Mouse (Mus musculus) heart, embryonic 14.5 days (tissue): Measurements from ENCODE around the gene Olfr64. TPM values are rescaled to one million over a fixed set of nuclear protein-coding genes. Genes with fewer than 3 reads are reported as not detected.

Experiments used
- ATAC-seq: fragments of 200-750 bp; cut with Nextera tagmentation; 2 replicates; pipeline ENCODE4 v1.8.0; 2017; ENCODE audit warnings: low read depth, moderate TSS enrichment; ENCODE audit not compliant: insufficient number of reproducible peaks, insufficient read depth, low FRiP score
- H3K27ac ChIP-seq, 2 experiments: fragments of 200-500 bp in 1 of 2; fragments of 300-500 bp in 1 of 2; sonication (generic) in 1 of 2; replicated peaks in 1 of 2; 2 replicates each; pipeline ENCODE4 v1.5.1; 2012 to 2014; ENCODE audit warnings: low read depth in 2 of 2, low read length in 2 of 2, control low read depth in 1 of 2, mild to moderate bottlenecking in 1 of 2, mixed read lengths in 1 of 2; ENCODE audit not compliant: control insufficient read depth in 1 of 2, insufficient read depth in 1 of 2
- H3K27me3 ChIP-seq: fragments of 300-500 bp; sonication (generic); 2 replicates; pipeline ENCODE4 v1.6.1; 2014; ENCODE audit warnings: mild to moderate bottlenecking, low read length, control low read depth; ENCODE audit not compliant: control insufficient read depth, insufficient read depth
- H3K36me3 ChIP-seq: fragments of 300-500 bp; sonication (generic); 2 replicates; pipeline ENCODE4 v1.6.1; 2014; ENCODE audit warnings: mild to moderate bottlenecking, control low read depth, low read length, mixed read lengths; ENCODE audit not compliant: control insufficient read depth, insufficient read depth
- H3K4me1 ChIP-seq, 2 experiments: fragments of 200-500 bp in 1 of 2; fragments of 300-500 bp in 1 of 2; sonication (generic) in 1 of 2; 2 replicates each; pipeline ENCODE4 v1.6.1; 2012 to 2014; ENCODE audit warnings: low read length in 2 of 2, control low read depth in 1 of 2, mixed read lengths in 1 of 2; ENCODE audit not compliant: control insufficient read depth in 2 of 2, insufficient read depth in 2 of 2
- H3K4me2 ChIP-seq: fragments of 300-500 bp; sonication (generic); 2 replicates; pipeline ENCODE4 v1.6.1; 2014; ENCODE audit warnings: mild to moderate bottlenecking, low read length
- H3K4me3 ChIP-seq, 2 experiments: fragments of 200-500 bp in 1 of 2; fragments of 300-500 bp in 1 of 2; sonication (generic) in 1 of 2; 2 replicates each; pipeline ENCODE4 v1.5.1; 2012 to 2014; ENCODE audit warnings: low read length in 2 of 2, mild to moderate bottlenecking in 2 of 2, control low read depth in 1 of 2, low read depth in 1 of 2, moderate library complexity in 1 of 2; ENCODE audit not compliant: control insufficient read depth in 1 of 2, insufficient read depth in 1 of 2
- H3K9ac ChIP-seq: fragments of 300-500 bp; sonication (generic); 2 replicates; pipeline ENCODE4 v1.6.1; 2014; ENCODE audit warnings: mild to moderate bottlenecking, low read length
- H3K9me3 ChIP-seq: fragments of 300-500 bp; sonication (generic); 2 replicates; pipeline ENCODE4 v1.6.1; 2016; ENCODE audit warnings: low read length, control low read depth; ENCODE audit not compliant: control insufficient read depth
- WGBS: fragments of 180-500 bp; shearing (Covaris S2); extraction: QIAGEN DNeasy Blood & Tissue Kit; methylation state at CpG from one replicate; pipeline ENCODE4 v1.1.7; 2014; 5-methylcytosine and 5-hydroxymethylcytosine counted together
- polyA plus RNA-seq: library from polyadenylated mRNA; unstranded; fragments of >200 nt; fragmentation: Nextera tagmentation; extraction: Ambion mirVana; gene quantifications from 2 replicates; pipeline ENCODE4 v1.2.1, GENCODE M21; 2014

Olfr64 gene
- not detected in 2 replicates for polyA plus RNA-seq

GRCm38 (mm10) chr7:103894385-103894784, at the start of gene Olfr64:
Gene Olfr64 (minus strand): TSS chr7:103894485.
- H3K27me3 ChIP-seq = no peaks in the 10 kb centered on the region
- no peaks in the 10 kb centered on the region for H3K9me3 ChIP-seq
- no peak within 1 kb of the TSS for H3K4me3 ChIP-seq
- no peak for ATAC-seq
- H3K4me1 ChIP-seq = no peaks in the 10 kb centered on the region
- WGBS = 54% methylated on average over 1 of the region's 1 CpGs
- H3K27ac ChIP-seq = no peak within 1 kb of the TSS
- H3K4me2 ChIP-seq = no peak within 1 kb of the TSS
- no peaks in the 10 kb centered on the region for H3K36me3 ChIP-seq
- H3K9ac ChIP-seq = no peak within 1 kb of the TSS

- Histone ChIP-seq H3K36me3 (no peaks in the 10 kb centered on the region), H3K4me1 (no peaks in the 10 kb centered on the region), H3K27ac (no peak overlapping the region), H3K4me3 (no peak overlapping the region), H3K4me2 (no peak overlapping the region), H3K9ac (no peak overlapping the region), H3K9me3 (no peaks in the 10 kb centered on the region), H3K27me3 (no peaks in the 10 kb centered on the region)
- no peak for ATAC-seq
- 20% methylated on average over 2 of the region's 2 CpGs for WGBS
Measured at GRCm38 (mm10) chr7:103942730-103943129, 48.4 kb upstream of the Olfr64 start.

DNA sequence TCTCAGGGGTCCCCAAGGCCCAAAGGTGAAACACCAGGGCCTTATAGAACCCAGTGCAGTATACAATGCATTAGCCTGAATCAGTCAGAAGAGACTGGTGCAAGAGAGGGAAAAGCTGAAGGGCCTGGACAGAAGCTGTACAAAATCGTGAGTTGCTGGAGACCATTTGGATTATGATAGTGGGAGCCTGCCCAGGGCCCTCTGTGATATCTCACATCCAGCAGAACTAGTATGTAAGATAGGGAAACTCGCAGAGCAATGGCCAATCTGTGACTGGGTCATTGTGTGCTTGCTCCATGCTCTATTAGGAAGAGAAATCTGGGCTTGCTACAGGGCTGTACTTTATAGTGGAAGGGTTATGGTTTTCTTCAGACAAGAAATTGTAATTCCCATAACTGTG, 40.0 kb upstream of the Olfr64 start, which contains the start of gene Olfr632:
TSS of gene Olfr632 (plus strand) at position 84 of the 400 bp plus-strand sequence.
- Histone ChIP-seq H3K4me3 (no peak within 1 kb of the TSS), H3K27ac (no peak within 1 kb of the TSS), H3K36me3 (no peaks in the 10 kb centered on the region), H3K27me3 (no peaks in the 10 kb centered on the region), H3K9me3 (no peaks in the 10 kb centered on the region), H3K9ac (no peak within 1 kb of the TSS), H3K4me1 (no peaks in the 10 kb centered on the region), H3K4me2 (no peak within 1 kb of the TSS)
- WGBS = 49% methylated on average over 2 of the region's 2 CpGs
- ATAC-seq = no peak

GRCm38 (mm10) chr7:103928525-103928924, 34.2 kb upstream of the Olfr64 start, which contains the start of gene Olfr631:
Gene Olfr631 (plus strand): TSS chr7:103928825.
- Histone ChIP-seq H3K36me3 (no peaks in the 10 kb centered on the region), H3K4me1 (no peaks in the 10 kb centered on the region), H3K4me2 (no peak within 1 kb of the TSS), H3K27ac (no peak within 1 kb of the TSS), H3K27me3 (no peaks in the 10 kb centered on the region), H3K9me3 (no peaks in the 10 kb centered on the region), H3K9ac (no peak within 1 kb of the TSS), H3K4me3 (no peak within 1 kb of the TSS)
- no peak for ATAC-seq

DNA sequence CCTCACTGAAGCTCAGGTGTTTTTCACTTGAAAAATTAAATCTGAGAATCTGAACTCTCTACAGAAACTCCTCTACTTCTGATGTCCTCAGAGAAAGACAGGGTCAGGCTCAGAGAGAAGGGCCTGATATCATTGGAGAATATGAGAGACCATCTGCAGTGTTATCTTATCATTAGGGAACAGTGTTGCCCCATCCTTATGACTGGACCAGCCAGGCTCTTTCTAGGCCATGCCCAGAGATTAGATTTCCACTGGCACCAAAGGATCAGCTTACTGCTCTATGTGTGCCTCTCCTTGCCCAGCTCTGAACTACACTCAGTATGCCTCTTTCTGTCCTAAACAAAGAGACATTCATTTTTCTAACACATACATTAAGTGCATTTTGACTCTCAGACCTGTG, 21.1 kb upstream of the Olfr64 start:
- no peak for ATAC-seq

GRCm38 (mm10) chr7:103912969-103913511, 18.8 kb upstream of the Olfr64 start:
- Histone ChIP-seq H3K4me3 (no peak overlapping the region), H3K9ac (no peak overlapping the region), H3K27me3 (no peaks in the 10 kb centered on the region), H3K4me1 (no peaks in the 10 kb centered on the region), H3K4me2 (no peak overlapping the region), H3K27ac (no peak overlapping the region), H3K9me3 (no peaks in the 10 kb centered on the region), H3K36me3 (no peaks in the 10 kb centered on the region)
- WGBS = 52% methylated on average over 8 of the region's 8 CpGs
- ATAC-seq = no peak

More for the DNA sequence above, 21.1 kb upstream of the Olfr64 start:
- Histone ChIP-seq H3K9ac (no peak overlapping the region), H3K27ac (no peak overlapping the region), H3K27me3 (no peaks in the 10 kb centered on the region), H3K36me3 (no peaks in the 10 kb centered on the region), H3K4me1 (no peaks in the 10 kb centered on the region), H3K9me3 (no peaks in the 10 kb centered on the region), H3K4me3 (no peak overlapping the region), H3K4me2 (no peak overlapping the region)

DNA sequence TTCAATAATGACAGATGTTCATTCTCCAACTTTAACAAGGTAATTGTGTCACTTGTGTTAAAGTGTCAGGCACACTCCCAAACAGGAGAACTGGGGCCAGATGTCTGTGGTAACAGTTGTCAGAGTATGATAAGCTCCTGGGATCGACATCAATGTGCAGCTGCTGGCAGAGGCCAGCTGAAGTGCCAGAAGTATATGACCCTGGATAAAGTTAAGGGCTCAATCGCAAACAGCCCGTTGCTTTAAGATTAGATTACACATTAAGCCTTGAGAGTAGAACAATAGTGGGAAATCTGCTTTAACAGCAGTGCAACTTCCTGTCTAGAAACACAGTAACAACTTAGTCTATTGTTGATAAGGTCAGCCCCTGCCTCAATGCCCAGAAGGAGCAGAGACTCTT, 15.8 kb upstream of the Olfr64 start:
- H3K27ac ChIP-seq = no peak overlapping the region
- no peak overlapping the region for H3K9ac ChIP-seq
- no peaks in the 10 kb centered on the region for H3K9me3 ChIP-seq
- H3K27me3 ChIP-seq = no peaks in the 10 kb centered on the region
- H3K4me1 ChIP-seq = no peaks in the 10 kb centered on the region
- WGBS = 2% methylated on average over 3 of the region's 3 CpGs
- ATAC-seq = peak; percentile 73
- H3K36me3 ChIP-seq = no peaks in the 10 kb centered on the region
- no peak overlapping the region for H3K4me3 ChIP-seq
- H3K4me2 ChIP-seq = no peak overlapping the region

DNA sequence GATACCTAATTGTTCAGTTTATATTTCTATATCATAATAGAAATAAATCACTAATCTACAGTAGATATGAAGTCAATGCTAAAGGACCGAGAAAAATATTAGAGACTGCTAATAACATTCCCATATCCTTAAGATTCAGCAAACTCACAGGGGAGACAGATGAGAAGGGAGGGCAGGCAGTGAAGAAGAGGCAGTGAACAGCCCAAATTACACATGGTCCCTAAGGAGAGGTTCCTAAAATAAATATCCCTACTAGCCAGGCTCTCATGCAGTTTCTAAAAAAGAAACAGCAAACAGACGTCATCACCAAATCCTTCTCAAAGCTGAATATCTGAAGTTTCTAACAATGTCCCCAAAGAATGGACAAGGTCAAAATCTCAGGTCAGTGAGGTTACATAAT, 8.9 kb upstream of the Olfr64 start, which contains the start of gene Olfr65:
TSS of gene Olfr65 (plus strand) at position 301 of the 400 bp plus-strand sequence.
- Histone ChIP-seq H3K36me3 (no peaks in the 10 kb centered on the region), H3K9ac (no peak within 1 kb of the TSS), H3K4me1 (no peaks in the 10 kb centered on the region), H3K9me3 (no peaks in the 10 kb centered on the region), H3K4me3 (no peak within 1 kb of the TSS), H3K27me3 (no peaks in the 10 kb centered on the region), H3K4me2 (no peak within 1 kb of the TSS), H3K27ac (no peak within 1 kb of the TSS)
- 54% methylated on average over 2 of the region's 2 CpGs for WGBS
- ATAC-seq = no peak
